Mouse (Mus musculus): Measurements from ENCODE around the gene Prmt1.
A peak's percentile ranks its signal among the peaks of the same experiment; 100 is the strongest.

The Prmt1 gene

DNA sequence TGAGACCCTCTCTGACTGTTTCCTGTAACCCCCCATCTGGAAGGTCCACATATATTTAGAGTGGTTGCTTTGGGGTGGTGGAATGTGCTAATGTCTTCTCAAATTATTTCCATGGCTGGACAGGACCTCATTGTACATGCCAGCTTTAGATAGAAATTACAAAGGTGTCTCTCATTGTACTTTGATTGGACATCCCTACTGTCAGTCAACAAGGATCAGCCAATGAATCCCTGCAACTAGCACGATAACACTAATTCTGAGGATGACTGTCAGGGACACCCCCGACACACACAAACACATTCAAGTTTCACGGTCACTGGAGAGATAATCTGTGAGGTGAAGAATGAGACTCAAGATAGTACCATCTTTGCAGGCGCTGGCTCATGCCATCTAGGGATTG is 47.7 kb downstream of the Prmt1 start:
- no peak for DNase-seq

DNA sequence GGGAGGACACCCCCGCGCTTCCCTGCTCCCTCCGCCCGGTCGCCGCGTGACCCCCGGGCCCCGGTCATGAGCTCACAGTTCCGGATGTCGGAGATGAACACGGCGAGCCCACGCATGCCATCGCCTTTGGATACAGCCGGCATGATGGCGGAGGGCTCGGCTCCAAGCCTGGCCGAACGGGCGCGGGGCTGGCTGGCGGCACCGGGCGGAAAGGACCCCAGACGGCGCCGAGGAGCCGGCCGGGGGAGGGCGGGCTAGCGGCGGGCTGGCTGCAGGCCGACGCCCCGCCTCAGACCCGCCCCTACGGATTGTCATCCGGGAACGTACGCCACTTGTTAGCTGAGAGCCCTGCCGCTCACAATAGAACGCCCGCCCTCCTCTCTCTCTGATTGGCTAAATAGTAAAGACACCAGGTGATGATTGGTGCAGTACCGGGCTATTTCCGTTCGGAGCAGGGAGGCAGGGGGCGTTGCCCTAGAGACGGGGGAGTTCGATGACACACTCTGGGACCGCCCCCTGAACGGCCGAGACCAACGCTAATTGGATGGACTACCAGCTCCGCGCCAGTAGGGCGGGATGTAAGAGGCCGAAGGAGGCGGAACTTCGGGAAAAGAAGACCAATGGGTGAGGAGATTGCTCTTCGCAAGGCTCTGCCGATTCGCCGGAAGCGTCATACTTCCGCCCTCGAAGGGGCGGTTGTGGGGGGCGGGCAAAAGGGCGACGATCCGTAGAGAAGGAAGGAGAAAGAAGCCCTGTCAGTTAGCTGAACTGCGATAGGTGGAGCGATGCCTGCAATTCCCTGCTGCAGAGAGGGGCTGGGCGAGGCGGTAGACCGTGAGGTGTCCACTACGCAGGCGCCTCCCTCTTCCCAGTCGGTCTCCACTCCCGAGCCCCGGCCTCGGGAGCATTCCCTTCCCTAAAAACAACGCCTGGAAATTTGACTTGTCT is 56.9 kb downstream of the Prmt1 start, which contains the start of gene Ap2a1:
Ap2a1 (minus strand) TSS at position 293 of the 948 bp plus-strand sequence.
- DNase-seq = peak; percentile 100

DNA sequence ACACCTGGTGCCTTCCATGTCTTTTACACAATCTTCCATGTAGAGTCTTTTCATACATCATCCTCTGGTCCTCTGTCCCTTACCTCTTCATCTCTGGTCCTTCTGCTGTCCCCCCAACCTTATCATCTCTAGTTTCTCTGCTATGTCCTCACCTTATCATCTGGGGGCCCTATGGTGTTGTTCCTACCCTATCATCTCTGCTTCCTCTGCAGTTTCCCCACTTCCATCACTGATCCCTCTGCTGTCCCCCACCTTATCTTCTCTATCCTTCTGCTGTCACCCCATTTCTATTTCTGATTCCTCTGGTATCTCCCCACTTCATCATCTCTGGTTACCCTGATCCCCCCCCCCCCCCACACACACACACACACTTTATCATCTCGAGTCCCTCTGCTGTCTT is 57.8 kb downstream of the Prmt1 start:
- DNase-seq = no peak

Measured in layer of hippocampus, adult 9-11 months (tissue).